Mouse (Mus musculus) ES-Bruce4 (cell line): ENCODE results near the gene Chek2. TPM values are rescaled to one million over a fixed set of nuclear protein-coding genes. Genes with fewer than 3 reads are reported as not detected.

ENCODE experiments used
- H3K27ac ChIP-seq: 2 replicates; pipeline ENCODE4 v1.5.1; 2012; ENCODE audit warnings: low read length, inconsistent platforms; ENCODE audit not compliant: insufficient read depth
- H3K27me3 ChIP-seq: 2 replicates; pipeline ENCODE4 v1.6.1; 2012; ENCODE audit warnings: mild to moderate bottlenecking, low read length, inconsistent platforms; ENCODE audit not compliant: control insufficient read depth, poor library complexity, insufficient read depth, severe bottlenecking
- H3K36me3 ChIP-seq: 2 replicates; pipeline ENCODE4 v1.6.1; 2012; ENCODE audit warnings: inconsistent platforms, mild to moderate bottlenecking, low read length, moderate library complexity; ENCODE audit not compliant: control insufficient read depth, poor library complexity, insufficient read depth, severe bottlenecking
- H3K4me1 ChIP-seq: one replicate; pipeline ENCODE4 v1.8.1; 2011; ENCODE audit warnings: low read length; ENCODE audit not compliant: control insufficient read depth, insufficient read depth
- H3K4me3 ChIP-seq: 2 replicates; pipeline ENCODE4 v1.5.1; 2011; ENCODE audit warnings: low read depth, mild to moderate bottlenecking, low read length
- H3K9ac ChIP-seq: 2 replicates; pipeline ENCODE4 v1.6.1; 2012; ENCODE audit warnings: low read depth, mild to moderate bottlenecking, inconsistent platforms; ENCODE audit not compliant: poor library complexity, severe bottlenecking
- H3K9me3 ChIP-seq: replicated peaks from 2 replicates; pipeline ENCODE4 v1.6.1; 2012; ENCODE audit warnings: mild to moderate bottlenecking, low read length, inconsistent platforms; ENCODE audit not compliant: control insufficient read depth, poor library complexity, insufficient read depth, severe bottlenecking
- CTCF ChIP-seq: IDR thresholded peaks from one replicate; pipeline ENCODE4 v1.8.1; 2011; ENCODE audit warnings: low read depth, low read length
- EP300 ChIP-seq: IDR thresholded peaks from 2 replicates; pipeline ENCODE4 v1.6.1; 2011; ENCODE audit warnings: low read depth, low read length; ENCODE audit not compliant: insufficient read depth
- POLR2A ChIP-seq: IDR thresholded peaks from one replicate; pipeline ENCODE4 v1.8.1; 2011; ENCODE audit warnings: low read length; ENCODE audit not compliant: insufficient read depth
- polyA plus RNA-seq: library from polyadenylated mRNA; stranded (reverse); fragments of >200 nt; gene quantifications from 2 replicates; pipeline ENCODE4 v1.2.4, GENCODE M21; 2011; ENCODE audit warnings: low read depth; ENCODE audit not compliant: missing spikeins, insufficient read depth, insufficient read length

The Chek2 gene
- polyA plus RNA-seq, 1 experiment: 107 TPM

DNA sequence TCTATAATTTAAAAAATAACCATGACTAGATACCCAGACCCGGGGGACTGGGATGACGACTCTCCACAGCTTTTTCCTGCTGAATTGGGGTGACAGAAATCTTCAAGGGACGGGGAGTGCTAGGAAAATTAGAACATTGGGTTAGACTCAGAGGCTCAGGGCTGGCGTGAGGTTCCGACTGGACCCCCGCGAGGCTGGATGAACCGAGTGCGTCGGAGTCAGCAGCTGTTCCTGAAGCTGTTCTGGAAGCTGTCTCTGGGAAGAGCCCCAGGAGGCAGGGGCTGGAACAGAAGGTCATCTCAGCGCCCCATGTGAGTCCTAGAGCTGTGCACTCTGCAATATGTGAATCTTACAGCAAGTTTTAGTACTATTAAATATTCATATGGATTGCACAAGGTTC lies 75.1 kb downstream of the Chek2 start:
- Histone ChIP-seq H3K4me1 (no peaks in the 10 kb centered on the region), H3K9me3 (no peaks in the 10 kb centered on the region), H3K27me3 (no peaks in the 10 kb centered on the region), H3K27ac (no peak overlapping the region), H3K36me3 (no peaks in the 10 kb centered on the region), H3K4me3 (no peak overlapping the region), H3K9ac (no peak overlapping the region)
- TF ChIP-seq EP300 (no peak), POLR2A (no peak), CTCF (no peak)

DNA sequence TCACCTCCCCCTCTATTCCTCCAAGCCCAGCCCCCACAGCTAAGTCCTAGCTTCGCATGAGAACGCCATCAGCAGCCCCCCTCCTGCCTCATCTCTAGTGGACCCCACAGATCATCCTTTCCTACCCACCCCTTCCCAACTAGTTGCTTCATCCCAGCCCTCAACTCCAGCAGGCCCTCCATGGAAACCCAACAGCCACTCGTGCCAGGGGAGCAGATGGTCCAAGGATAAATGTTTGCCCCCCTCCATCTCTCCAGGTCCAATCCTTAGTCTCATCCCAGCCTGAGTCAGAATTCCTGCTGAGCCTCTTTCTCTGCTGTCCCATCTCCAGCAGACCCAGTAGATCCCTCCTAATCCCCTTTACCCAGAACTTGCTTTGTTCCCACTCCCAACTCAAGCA lies 76.5 kb downstream of the Chek2 start:
- Histone ChIP-seq H3K4me3 (no peak overlapping the region), H3K27me3 (no peaks in the 10 kb centered on the region), H3K9me3 (no peaks in the 10 kb centered on the region), H3K4me1 (no peaks in the 10 kb centered on the region), H3K9ac (no peak overlapping the region), H3K36me3 (no peaks in the 10 kb centered on the region), H3K27ac (no peak overlapping the region)
- TF ChIP-seq CTCF (no peak), POLR2A (no peak), EP300 (no peak)

DNA sequence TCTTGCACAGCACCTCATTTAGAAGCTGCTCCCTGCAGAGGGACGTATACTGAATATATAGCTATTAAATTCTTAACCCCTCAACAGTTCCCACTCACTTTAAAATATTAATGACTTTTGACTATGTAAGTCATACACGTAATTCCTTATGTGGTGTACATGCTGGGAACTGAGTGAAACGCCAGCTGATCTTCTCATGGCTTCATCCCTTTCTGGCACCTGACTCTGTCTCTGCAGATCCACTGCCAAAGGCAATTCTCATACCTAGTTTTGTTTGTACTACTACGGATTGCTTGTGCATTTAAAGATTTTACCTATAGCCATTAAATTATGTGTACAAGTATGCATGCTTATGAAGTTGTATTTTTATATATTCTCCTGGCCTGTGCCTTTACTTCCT lies 79.8 kb downstream of the Chek2 start:
- no peaks in the 10 kb centered on the region for H3K4me1 ChIP-seq
- H3K36me3 ChIP-seq: no peaks in the 10 kb centered on the region
- no peak overlapping the region for H3K27ac ChIP-seq
- no peaks in the 10 kb centered on the region for H3K27me3 ChIP-seq
- H3K4me3 ChIP-seq: no peak overlapping the region
- no peak overlapping the region for H3K9ac ChIP-seq
- no peaks in the 10 kb centered on the region for H3K9me3 ChIP-seq
- TF ChIP-seq POLR2A (no peak), CTCF (no peak), EP300 (no peak)

DNA sequence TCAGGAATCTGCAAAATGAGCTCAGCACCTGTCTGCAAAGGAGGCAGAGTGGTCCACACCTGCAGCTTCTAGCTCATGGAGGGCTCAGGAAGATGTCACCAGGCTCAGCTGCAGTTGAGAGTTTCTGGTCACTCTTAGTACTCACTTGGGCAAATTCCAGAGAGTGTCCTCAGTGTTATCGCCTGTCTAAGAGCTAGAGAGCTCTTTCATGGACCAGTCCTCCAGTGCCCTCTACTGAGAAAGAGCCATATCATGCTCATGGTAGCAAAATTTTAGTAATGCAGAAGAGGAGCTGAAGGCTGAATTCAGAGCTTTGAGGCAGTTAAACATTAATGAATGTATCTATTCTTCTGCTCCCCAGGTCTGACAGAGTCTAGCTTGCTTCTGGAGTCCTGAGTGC lies 83.6 kb downstream of the Chek2 start:
- TF ChIP-seq CTCF: no peak
- no peak for TF ChIP-seq POLR2A
- no peak for TF ChIP-seq EP300
- Histone ChIP-seq H3K36me3 (no peaks in the 10 kb centered on the region), H3K27ac (no peak overlapping the region), H3K4me3 (no peak overlapping the region), H3K4me1 (no peaks in the 10 kb centered on the region), H3K27me3 (no peaks in the 10 kb centered on the region), H3K9me3 (no peaks in the 10 kb centered on the region), H3K9ac (no peak overlapping the region)

Other genes starting within 250 kb of the Chek2 start
- 53.3 and 55.5 TPM in 2 replicates for gene Noc4l, start 186.6 kb upstream of the Chek2 start, polyA plus RNA-seq
- 15.4 and 25.3 TPM in 2 replicates for gene Ddx51, start 186.5 kb upstream of the Chek2 start, polyA plus RNA-seq
- 100 and 104 TPM in 2 replicates for gene Ep400, start 69.3 kb upstream of the Chek2 start, polyA plus RNA-seq
- 30.9 and 32.4 TPM in 2 replicates for gene Pus1, start 59.3 kb upstream of the Chek2 start, polyA plus RNA-seq
- 126 and 129 TPM in 2 replicates for gene Ulk1, start 29.9 kb upstream of the Chek2 start, polyA plus RNA-seq
- 41.5 and 46.6 TPM in 2 replicates for gene Hscb, start 202 bp upstream of the Chek2 start, polyA plus RNA-seq
- 2.0 and 2.5 TPM in 2 replicates for gene Ttc28, start 39.8 kb downstream of the Chek2 start, polyA plus RNA-seq